Comparison of ENCODE assay signal across 13 mouse cellular contexts in genomic region chr13:37863643-37864042, GRCm38 (mm10).
DNase-seq lines count a peak whose midpoint lies in the region; ATAC-seq lines count a peak whose summit lies in the region.
"Had no signal": no experiment of that assay in that cellular context is flagged by ENCODE, and none has a peak within 500 bp of the region (broad histone marks: within the 10 kb centered on the region; RNA-seq: fewer than 3 reads in every experiment).

No protein-coding gene starts in this region.

- H3K9me3 ChIP-seq in hindbrain, embryonic 10.5 days = no peaks in the 10 kb centered on the region
- no peaks in the 10 kb centered on the region for H3K9me3 ChIP-seq in hindbrain, embryonic 16.5 days (ENCODE audit: control insufficient read depth, low read length)
- H3K9me3 ChIP-seq in megakaryocyte, embryonic 14.5 days = no peaks in the 10 kb centered on the region
- no peaks in the 10 kb centered on the region for H3K9me3 ChIP-seq in stomach, embryonic 15.5 days
- H3K9me3 ChIP-seq: forebrain, embryonic 12.5 days; hindbrain, embryonic 12.5 days had no signal

- no peak overlapping the region for H3K4me2 ChIP-seq in hindbrain, embryonic 16.5 days (ENCODE audit: low read length)
- H3K4me2 ChIP-seq in stomach, embryonic 15.5 days = no peak overlapping the region
- H3K4me2 ChIP-seq: forebrain, embryonic 12.5 days; hindbrain, embryonic 12.5 days had no signal

- peaks cover 51% of the 10 kb centered on the region for H3K4me1 ChIP-seq in hindbrain, embryonic 10.5 days (replicated peaks)
- peaks cover 17% of the 10 kb centered on the region for H3K4me1 ChIP-seq in hindbrain, embryonic 16.5 days (ENCODE audit: control insufficient read depth, insufficient read depth, low read depth, low read length)
- peaks cover 97% of the 10 kb centered on the region for H3K4me1 ChIP-seq in megakaryocyte, embryonic 14.5 days
- H3K4me1 ChIP-seq in stomach, embryonic 15.5 days = peaks cover 67% of the 10 kb centered on the region

- DNase-seq in hindbrain, embryonic 10.5 days (ENCODE audit: low spot score) = no peak
- peak; percentile 56 for DNase-seq in liver
- no peak for DNase-seq in adrenal gland, adult 18-20 months (ENCODE audit: low spot score in 2 of 2)
- DNase-seq: adrenal gland, postnatal 25 days; cerebellum, adult 11-12 months; lung, postnatal 36 days had no signal

- H3K4me3 ChIP-seq in hindbrain, embryonic 10.5 days = no peak overlapping the region
- no peak overlapping the region for H3K4me3 ChIP-seq in hindbrain, embryonic 16.5 days (ENCODE audit: low read length)
- H3K4me3 ChIP-seq in megakaryocyte, embryonic 14.5 days (replicated peaks) = peak overlapping the region; percentile 80
- no peak overlapping the region for H3K4me3 ChIP-seq in stomach, embryonic 15.5 days (replicated peaks)
- H3K4me3 ChIP-seq: forebrain, embryonic 12.5 days; hindbrain, embryonic 12.5 days had no signal

- peak overlapping the region; percentile 75 for H3K27ac ChIP-seq in hindbrain, embryonic 10.5 days
- H3K27ac ChIP-seq in hindbrain, embryonic 16.5 days (ENCODE audit: low read depth, low read length) = no peak overlapping the region
- H3K27ac ChIP-seq in stomach, embryonic 15.5 days = peak overlapping the region; percentile 91
- H3K27ac ChIP-seq: forebrain, embryonic 12.5 days; hindbrain, embryonic 12.5 days had no signal

- no peak overlapping the region for H3K9ac ChIP-seq in hindbrain, embryonic 16.5 days (ENCODE audit: low read depth, low read length)
- no peak overlapping the region for H3K9ac ChIP-seq in stomach, embryonic 15.5 days
- H3K9ac ChIP-seq: forebrain, embryonic 12.5 days; hindbrain, embryonic 12.5 days had no signal

- WGBS in hindbrain, embryonic 10.5 days = 85% methylated on average over 5 of the region's 5 CpGs
- 85% methylated on average over 5 of the region's 5 CpGs for WGBS in hindbrain, embryonic 16.5 days
- 66% methylated on average over 5 of the region's 5 CpGs for WGBS in stomach, embryonic 15.5 days

- H3K36me3 ChIP-seq in hindbrain, embryonic 10.5 days = no peaks in the 10 kb centered on the region
- no peaks in the 10 kb centered on the region for H3K36me3 ChIP-seq in hindbrain, embryonic 16.5 days (ENCODE audit: control insufficient read depth, insufficient read depth, low read length)
- H3K36me3 ChIP-seq in megakaryocyte, embryonic 14.5 days (replicated peaks; ENCODE audit: low read length) = peaks cover 47% of the 10 kb centered on the region
- H3K36me3 ChIP-seq in stomach, embryonic 15.5 days = no peaks in the 10 kb centered on the region
- H3K36me3 ChIP-seq: forebrain, embryonic 12.5 days; hindbrain, embryonic 12.5 days had no signal

- no peaks in the 10 kb centered on the region for H3K27me3 ChIP-seq in hindbrain, embryonic 10.5 days (ENCODE audit: insufficient read depth, poor library complexity, severe bottlenecking)
- no peaks in the 10 kb centered on the region for H3K27me3 ChIP-seq in hindbrain, embryonic 16.5 days (replicated peaks; ENCODE audit: control insufficient read depth, insufficient read depth, low read length)
- no peaks in the 10 kb centered on the region for H3K27me3 ChIP-seq in megakaryocyte, embryonic 14.5 days (replicated peaks)
- H3K27me3 ChIP-seq in stomach, embryonic 15.5 days (replicated peaks) = no peaks in the 10 kb centered on the region
- H3K27me3 ChIP-seq: CH12.LX; hindbrain, embryonic 12.5 days had no signal

- ATAC-seq in hindbrain, embryonic 16.5 days = no peak
- no peak for ATAC-seq in megakaryocyte, adult 5-6 weeks (ENCODE audit: poor library complexity, severe bottlenecking)
- no peak for ATAC-seq in stomach, embryonic 15.5 days (ENCODE audit: insufficient read depth, low FRiP score, low read depth)
